Mouse (Mus musculus): ENCODE data around the gene Olfr507. TPM values are rescaled to one million over a fixed set of nuclear protein-coding genes. Genes with fewer than 3 reads are reported as not detected.

Gene Olfr507
- not detected for total RNA-seq (2023)

DNA sequence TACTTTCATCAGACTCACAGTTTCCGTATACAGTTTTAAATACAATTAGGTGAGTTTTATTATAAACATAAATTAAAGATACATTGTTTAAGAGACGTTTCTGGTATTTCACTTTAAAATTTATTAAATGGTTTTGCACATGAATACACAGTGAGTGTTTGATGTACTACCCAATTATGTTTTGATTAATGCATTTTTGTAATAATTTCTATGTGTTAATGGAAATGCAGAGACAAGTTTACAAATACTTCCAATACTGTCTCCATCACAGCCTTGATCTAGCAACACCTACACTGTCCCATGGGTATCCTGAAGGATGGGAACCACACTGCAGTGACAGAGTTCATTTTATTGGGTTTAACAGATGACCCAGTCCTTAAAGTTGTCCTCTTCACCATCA, at the start of gene Olfr507:
Gene Olfr507 (plus strand): TSS at position 301 of the 400 bp plus-strand sequence.

GRCm38 (mm10) chr7:108610487-108610886, 11.1 kb upstream of the Olfr507 start, which contains the start of gene Olfr506:
Gene Olfr506 (plus strand): TSS chr7:108610787.

DNA sequence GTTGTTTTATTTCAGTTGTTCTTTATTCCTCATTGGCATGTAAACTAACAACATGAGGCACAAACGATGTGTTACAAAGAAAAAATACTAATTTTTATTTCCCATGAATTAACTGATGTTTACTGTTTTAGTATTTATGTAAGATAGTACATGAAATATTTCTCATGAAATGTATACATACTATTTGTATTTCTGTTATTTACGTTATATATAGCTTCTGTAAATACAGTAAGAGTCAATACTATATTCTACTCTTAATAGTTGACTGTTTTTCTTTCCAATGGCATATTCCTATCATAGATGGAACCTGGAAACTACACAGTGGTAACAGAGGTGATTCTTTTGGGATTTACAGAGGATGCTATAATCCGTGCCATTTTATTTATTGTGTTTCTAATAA, 8.1 kb downstream of the Olfr507 start, which contains the start of gene Olfr508:
Gene Olfr508 (plus strand): TSS at position 301 of the 400 bp plus-strand sequence.

GRCm38 (mm10) chr7:108651806-108652205, 30.2 kb downstream of the Olfr507 start, which contains the start of gene Olfr509:
Gene Olfr509 (minus strand): TSS chr7:108651906.

GRCm38 (mm10) chr7:108666118-108666517, 44.5 kb downstream of the Olfr507 start, which contains the start of gene Olfr510:
Gene Olfr510 (plus strand): TSS chr7:108666418.

Other genes starting within 250 kb of the Olfr507 start
- not detected for gene Olfr495, start 228.6 kb upstream of the Olfr507 start, total RNA-seq (2023)
- not detected for gene Olfr497, start 201.4 kb upstream of the Olfr507 start, total RNA-seq (2023)
- gene Olfr498, start 156.5 kb upstream of the Olfr507 start, total RNA-seq (2023): not detected
- gene Olfr502, start 96.7 kb upstream of the Olfr507 start, total RNA-seq (2023): not detected
- gene Olfr503, start 77.3 kb upstream of the Olfr507 start, total RNA-seq (2023): not detected
- not detected for gene Olfr504, start 56.0 kb upstream of the Olfr507 start, total RNA-seq (2023)
- not detected for gene Olfr506, start 11.0 kb upstream of the Olfr507 start, total RNA-seq (2023)
- not detected for gene Olfr508, start 8.2 kb downstream of the Olfr507 start, total RNA-seq (2023)
- gene Olfr509, start 30.1 kb downstream of the Olfr507 start, total RNA-seq (2023): not detected
- gene Olfr510, start 44.6 kb downstream of the Olfr507 start, total RNA-seq (2023): not detected
- gene Olfr512, start 91.5 kb downstream of the Olfr507 start, total RNA-seq (2023): not detected
- not detected for gene Olfr513, start 129.2 kb downstream of the Olfr507 start, total RNA-seq (2023)
- gene Olfr514, start 204.2 kb downstream of the Olfr507 start, total RNA-seq (2023): not detected
- not detected for gene Olfr516, start 228.7 kb downstream of the Olfr507 start, total RNA-seq (2023)

All from CD4-positive naive resting alpha-beta T cell, adult 57 days (primary cell).